Mouse (Mus musculus) forebrain, embryonic 14.5 days (tissue): ENCODE measurements around the gene Prkce. TPM values are rescaled to one million over a fixed set of nuclear protein-coding genes. Genes with fewer than 3 reads are reported as not detected.

Experiments
- ATAC-seq: fragments of 200-750 bp; cut with Nextera tagmentation; 2 replicates; pipeline ENCODE4 v1.8.0; 2017; ENCODE audit warnings: mild to moderate bottlenecking, moderate library complexity
- DNase-seq: peaks from one replicate; pipeline ENCODE4 v3.0.0-alpha.2; 2015; ENCODE audit warnings: low spot score
- H3K27ac ChIP-seq: fragments of 300-500 bp; sonication (generic); 2 replicates; pipeline ENCODE4 v1.5.1; 2014; ENCODE audit warnings: low read depth, mild to moderate bottlenecking, control low read depth, low read length, moderate library complexity
- H3K27me3 ChIP-seq: fragments of 300-500 bp; sonication (generic); replicated peaks from 2 replicates; pipeline ENCODE4 v1.6.1; 2014; ENCODE audit warnings: low read length, control low read depth, mixed read lengths; ENCODE audit not compliant: control insufficient read depth, insufficient read depth
- H3K36me3 ChIP-seq: fragments of 300-500 bp; sonication (generic); 2 replicates; pipeline ENCODE4 v1.6.1; 2014; ENCODE audit warnings: low read length, control low read depth; ENCODE audit not compliant: control insufficient read depth, insufficient read depth
- H3K4me1 ChIP-seq: fragments of 300-500 bp; sonication (generic); 2 replicates; pipeline ENCODE4 v1.6.1; 2014; ENCODE audit warnings: antibody characterized with exemption, low read length, control low read depth; ENCODE audit not compliant: control insufficient read depth, insufficient read depth
- H3K4me2 ChIP-seq: fragments of 300-500 bp; sonication (generic); 2 replicates; pipeline ENCODE4 v1.6.1; 2014; ENCODE audit warnings: mild to moderate bottlenecking, control low read depth, low read length
- H3K4me3 ChIP-seq: fragments of 300-500 bp; sonication (generic); 2 replicates; pipeline ENCODE4 v1.5.1; 2014; ENCODE audit warnings: low read depth, low read length, control low read depth
- H3K9ac ChIP-seq: fragments of 300-500 bp; sonication (generic); 2 replicates; pipeline ENCODE4 v1.6.1; 2014; ENCODE audit warnings: mild to moderate bottlenecking, low read length, control low read depth, moderate library complexity
- H3K9me3 ChIP-seq: fragments of 300-500 bp; sonication (generic); replicated peaks from 2 replicates; pipeline ENCODE4 v1.6.1; 2016; ENCODE audit warnings: low read length, control low read depth, mixed read lengths; ENCODE audit not compliant: control insufficient read depth
- WGBS: fragments of 180-500 bp; shearing (Covaris S2); extraction: QIAGEN DNeasy Blood & Tissue Kit; methylation state at CpG from one replicate; pipeline ENCODE4 v1.1.7; 2014; 5-methylcytosine and 5-hydroxymethylcytosine counted together
- polyA plus RNA-seq: library from polyadenylated mRNA; unstranded; fragments of >200 nt; fragmentation: Nextera tagmentation; extraction: Ambion mirVana; gene quantifications from 2 replicates; pipeline ENCODE4 v1.2.1, GENCODE M21; 2014

Gene Prkce
- polyA plus RNA-seq, 1 experiment from 2014 or later: 16.9 TPM

- ATAC-seq: no peak
- no peaks in the 10 kb centered on the region for H3K4me1 ChIP-seq
- 94% methylated on average over 18 of the region's 18 CpGs for WGBS
- DNase-seq: no peak
- no peak overlapping the region for H3K27ac ChIP-seq
- no peaks in the 10 kb centered on the region for H3K9me3 ChIP-seq
- no peak overlapping the region for H3K4me2 ChIP-seq
- H3K4me3 ChIP-seq: no peak overlapping the region
- no peaks in the 10 kb centered on the region for H3K27me3 ChIP-seq
- no peaks in the 10 kb centered on the region for H3K36me3 ChIP-seq
- no peak overlapping the region for H3K9ac ChIP-seq
Measured at GRCm38 (mm10) chr17:86539881-86540430, 372.4 kb downstream of the Prkce start.

GRCm38 (mm10) chr17:86546529-86546928, 378.9 kb downstream of the Prkce start:
- Histone ChIP-seq H3K27ac (no peak overlapping the region), H3K36me3 (no peaks in the 10 kb centered on the region), H3K4me3 (no peak overlapping the region), H3K4me1 (peaks cover 3% of the 10 kb centered on the region; the same call in 1 of the 2 replicates), H3K4me2 (no peak overlapping the region), H3K27me3 (no peaks in the 10 kb centered on the region), H3K9me3 (no peaks in the 10 kb centered on the region), H3K9ac (no peak overlapping the region)
- peak; percentile 44 for DNase-seq
- peak; percentile 37; the same call in 1 of the 2 replicates for ATAC-seq
- WGBS: 21% methylated on average over 7 of the region's 7 CpGs

GRCm38 (mm10) chr17:86549128-86549527, 381.5 kb downstream of the Prkce start:
- no peak overlapping the region for H3K4me3 ChIP-seq
- WGBS: 96% methylated on average over 10 of the region's 10 CpGs
- no peak for ATAC-seq

GRCm38 (mm10) chr17:86551561-86551960, 384.0 kb downstream of the Prkce start:
- no peak overlapping the region for H3K9ac ChIP-seq
- WGBS: 88% methylated on average over 10 of the region's 10 CpGs

More at GRCm38 (mm10) chr17:86549128-86549527, 381.5 kb downstream of the Prkce start:
- no peak overlapping the region for H3K4me2 ChIP-seq
- no peaks in the 10 kb centered on the region for H3K36me3 ChIP-seq
- peaks cover 3% of the 10 kb centered on the region; the same call in 1 of the 2 replicates for H3K4me1 ChIP-seq
- DNase-seq: no peak
- no peaks in the 10 kb centered on the region for H3K27me3 ChIP-seq
- H3K27ac ChIP-seq: no peak overlapping the region
- H3K9ac ChIP-seq: no peak overlapping the region
- no peaks in the 10 kb centered on the region for H3K9me3 ChIP-seq

GRCm38 (mm10) chr17:86551995-86552394, 384.4 kb downstream of the Prkce start:
- no peak for ATAC-seq
- H3K36me3 ChIP-seq: no peaks in the 10 kb centered on the region
- no peak overlapping the region for H3K4me2 ChIP-seq
- H3K27ac ChIP-seq: no peak overlapping the region
- no peaks in the 10 kb centered on the region for H3K4me1 ChIP-seq
- DNase-seq: no peak
- no peaks in the 10 kb centered on the region for H3K9me3 ChIP-seq
- WGBS: 51% methylated on average over 6 of the region's 6 CpGs
- H3K27me3 ChIP-seq: no peaks in the 10 kb centered on the region
- no peak overlapping the region for H3K4me3 ChIP-seq
- H3K9ac ChIP-seq: no peak overlapping the region

More at GRCm38 (mm10) chr17:86551561-86551960, 384.0 kb downstream of the Prkce start:
- Histone ChIP-seq H3K9me3 (no peaks in the 10 kb centered on the region), H3K36me3 (no peaks in the 10 kb centered on the region), H3K4me1 (no peaks in the 10 kb centered on the region), H3K27me3 (no peaks in the 10 kb centered on the region), H3K4me2 (no peak overlapping the region), H3K27ac (no peak overlapping the region), H3K4me3 (no peak overlapping the region)
- no peak for DNase-seq
- no peak for ATAC-seq

- 83% methylated on average over 15 of the region's 15 CpGs for WGBS
- H3K9ac ChIP-seq: no peak overlapping the region
- H3K4me3 ChIP-seq: no peak overlapping the region
- H3K36me3 ChIP-seq: no peaks in the 10 kb centered on the region
- DNase-seq: no peak
- no peaks in the 10 kb centered on the region for H3K4me1 ChIP-seq
- H3K4me2 ChIP-seq: no peak overlapping the region
- no peaks in the 10 kb centered on the region for H3K9me3 ChIP-seq
- no peak for ATAC-seq
- H3K27ac ChIP-seq: no peak overlapping the region
- H3K27me3 ChIP-seq: no peaks in the 10 kb centered on the region
Measured at GRCm38 (mm10) chr17:86559206-86559891, 391.8 kb downstream of the Prkce start.

GRCm38 (mm10) chr17:86560499-86560898, 392.9 kb downstream of the Prkce start:
- no peak overlapping the region for H3K4me3 ChIP-seq
- ATAC-seq (no peak), DNase-seq (no peak)
- 96% methylated on average over 3 of the region's 3 CpGs for WGBS
- H3K9ac ChIP-seq: no peak overlapping the region
- H3K36me3 ChIP-seq: no peaks in the 10 kb centered on the region
- H3K4me1 ChIP-seq: no peaks in the 10 kb centered on the region
- H3K27me3 ChIP-seq: no peaks in the 10 kb centered on the region
- no peaks in the 10 kb centered on the region for H3K9me3 ChIP-seq
- H3K4me2 ChIP-seq: no peak overlapping the region
- no peak overlapping the region for H3K27ac ChIP-seq

- no peaks in the 10 kb centered on the region for H3K4me1 ChIP-seq
- WGBS: 85% methylated on average over 5 of the region's 5 CpGs
- no peak overlapping the region for H3K27ac ChIP-seq
- H3K4me3 ChIP-seq: no peak overlapping the region
- H3K27me3 ChIP-seq: no peaks in the 10 kb centered on the region
- no peak for ATAC-seq
- H3K9me3 ChIP-seq: no peaks in the 10 kb centered on the region
- DNase-seq: no peak
- no peak overlapping the region for H3K9ac ChIP-seq
- no peak overlapping the region for H3K4me2 ChIP-seq
- no peaks in the 10 kb centered on the region for H3K36me3 ChIP-seq
Measured at GRCm38 (mm10) chr17:86570491-86570890, 402.9 kb downstream of the Prkce start.

- Histone ChIP-seq H3K27ac (no peak overlapping the region), H3K36me3 (no peaks in the 10 kb centered on the region), H3K9me3 (no peaks in the 10 kb centered on the region), H3K9ac (no peak overlapping the region), H3K4me3 (no peak overlapping the region), H3K4me1 (no peaks in the 10 kb centered on the region), H3K27me3 (no peaks in the 10 kb centered on the region), H3K4me2 (no peak overlapping the region)
- DNase-seq (no peak), ATAC-seq (no peak)
- 92% methylated on average over 3 of the region's 3 CpGs for WGBS
Measured at GRCm38 (mm10) chr17:86571266-86571665, 403.7 kb downstream of the Prkce start.
